Mouse (Mus musculus): ENCODE results near the gene Antxr2. TPM values are rescaled to one million over a fixed set of nuclear protein-coding genes. Genes with fewer than 3 reads are reported as not detected.

The Antxr2 gene
- total RNA-seq, 1 experiment = 4.8 TPM

DNA sequence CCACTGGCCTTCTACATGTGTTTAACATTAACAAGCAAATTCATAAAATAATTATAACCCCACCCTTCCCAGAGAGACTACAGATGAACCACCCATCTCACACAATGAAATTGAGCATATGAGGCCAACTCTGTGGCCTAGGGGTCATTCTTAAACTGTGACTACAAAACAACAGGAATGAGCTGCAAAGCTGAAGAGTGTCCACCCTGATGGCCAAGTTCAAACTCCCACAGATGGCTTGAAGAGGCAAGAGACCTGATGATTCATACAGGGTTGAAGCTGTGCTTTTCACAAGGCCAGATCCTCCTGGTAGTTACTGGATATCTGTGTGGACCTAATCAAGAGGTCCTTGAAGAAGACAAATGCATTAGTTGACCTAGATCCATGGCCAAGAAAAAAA is 173.7 kb downstream of the Antxr2 start:
- in situ Hi-C loops (cut with MboI; ENCODE audit: low sequenced_read_pairs in 2 of 2, unreplicated experiment in 2 of 2) = no loop called here

GRCm38 (mm10) chr5:97851981-97852748 is 178.7 kb downstream of the Antxr2 start:
- DNase-seq (ENCODE audit: low read depth, low spot score) = no peak
- Histone ChIP-seq H3K4me3 (ENCODE audit: insufficient read depth in 1 of 2, low read depth in 1 of 2, low read length in 2 of 2, poor library complexity in 1 of 2, severe bottlenecking in 1 of 2) (no peak overlapping the region), H3K4me1 (ENCODE audit: control insufficient read depth in 2 of 2, insufficient read depth in 2 of 2, low read length in 2 of 2, poor library complexity in 1 of 2) (no peaks in the 10 kb centered on the region), H3K27ac (ENCODE audit: insufficient read depth, low read depth, low read length, poor library complexity, severe bottlenecking) (no peak overlapping the region), H3K9me3 (ENCODE audit: control insufficient read depth, insufficient read depth, low read depth, low read length) (no peaks in the 10 kb centered on the region), H3K9ac (ENCODE audit: insufficient read depth, low read depth, low read length, poor library complexity, severe bottlenecking) (no peak overlapping the region), H3K36me3 (ENCODE audit: control insufficient read depth, insufficient read depth, low read length, poor library complexity, severe bottlenecking) (no peaks in the 10 kb centered on the region)
- no peak for TF ChIP-seq ZC3H11A (IDR thresholded peaks at IDR 0.05; ENCODE audit: borderline replicate concordance, low read depth, low read length)
- TF ChIP-seq CHD2 (IDR thresholded peaks at IDR 0.05; ENCODE audit: low read depth, low read length) = no peak
- no peak for TF ChIP-seq ZNF384 (IDR thresholded peaks at IDR 0.05; ENCODE audit: low read depth, low read length)
- in situ Hi-C loops (cut with MboI; ENCODE audit: low sequenced_read_pairs in 2 of 2, unreplicated experiment in 2 of 2) = no loop called here

More for the DNA sequence above, 173.7 kb downstream of the Antxr2 start:
- no peak overlapping the region for H3K9ac ChIP-seq (ENCODE audit: insufficient read depth, low read depth, low read length, poor library complexity, severe bottlenecking)
- no peak overlapping the region for H3K4me3 ChIP-seq (ENCODE audit: insufficient read depth in 1 of 2, low read depth in 1 of 2, low read length in 2 of 2, poor library complexity in 1 of 2, severe bottlenecking in 1 of 2)
- H3K4me1 ChIP-seq (ENCODE audit: control insufficient read depth in 2 of 2, insufficient read depth in 2 of 2, low read length in 2 of 2, poor library complexity in 1 of 2) = no peaks in the 10 kb centered on the region
- DNase-seq (ENCODE audit: low read depth, low spot score) = no peak
- no peaks in the 10 kb centered on the region for H3K36me3 ChIP-seq (ENCODE audit: control insufficient read depth, insufficient read depth, low read length, poor library complexity, severe bottlenecking)
- TF ChIP-seq CHD2 (IDR thresholded peaks at IDR 0.05; ENCODE audit: low read depth, low read length) (no peak), ZC3H11A (IDR thresholded peaks at IDR 0.05; ENCODE audit: borderline replicate concordance, low read depth, low read length) (no peak), HCFC1 (IDR thresholded peaks at IDR 0.05; ENCODE audit: borderline replicate concordance, insufficient read depth, low read length) (no peak), MAFK (IDR thresholded peaks at IDR 0.05; ENCODE audit: insufficient read depth, low read depth, low read length) (no peak), ZNF384 (IDR thresholded peaks at IDR 0.05; ENCODE audit: low read depth, low read length) (no peak)
- no peak overlapping the region for H3K27ac ChIP-seq (ENCODE audit: insufficient read depth, low read depth, low read length, poor library complexity, severe bottlenecking)
- H3K9me3 ChIP-seq (ENCODE audit: control insufficient read depth, insufficient read depth, low read depth, low read length) = no peaks in the 10 kb centered on the region

DNA sequence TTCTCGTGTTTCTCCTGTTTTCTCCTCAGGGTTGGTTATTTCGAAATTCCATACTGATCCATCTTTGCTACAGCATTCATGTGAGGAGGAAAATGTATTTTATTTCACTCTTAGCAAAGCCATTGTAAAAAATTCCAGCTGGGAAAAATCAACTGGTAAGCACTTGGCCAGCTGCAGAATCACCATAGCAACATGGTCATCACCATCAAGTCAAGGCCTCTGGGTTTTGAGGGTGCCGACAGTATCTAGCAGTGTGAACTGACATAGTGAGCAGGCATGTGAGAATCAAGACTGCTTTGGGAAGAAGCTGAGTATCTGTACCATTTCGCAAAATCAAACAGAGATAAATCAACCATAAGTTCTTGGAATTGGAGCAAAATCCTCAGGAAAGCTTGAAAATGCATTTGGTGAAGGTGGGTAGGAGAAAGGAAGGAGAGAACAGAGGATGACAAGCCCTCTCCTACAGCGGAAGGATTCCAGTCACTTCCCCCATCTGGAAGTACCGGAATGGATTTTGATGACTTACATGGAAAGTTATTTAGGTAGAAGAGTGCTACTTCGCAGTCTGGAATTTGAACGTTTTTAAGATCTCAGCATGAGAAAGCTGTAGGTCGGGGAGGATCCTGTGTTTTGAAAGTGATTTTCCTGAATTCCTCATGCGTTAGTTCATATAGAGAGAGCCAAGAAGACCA is 183.5 kb downstream of the Antxr2 start:
- Histone ChIP-seq H3K4me3 (ENCODE audit: insufficient read depth in 1 of 2, low read depth in 1 of 2, low read length in 2 of 2, poor library complexity in 1 of 2, severe bottlenecking in 1 of 2) (no peak overlapping the region), H3K4me1 (ENCODE audit: control insufficient read depth in 2 of 2, insufficient read depth in 2 of 2, low read length in 2 of 2, poor library complexity in 1 of 2) (no peaks in the 10 kb centered on the region), H3K9me3 (ENCODE audit: control insufficient read depth, insufficient read depth, low read depth, low read length) (no peaks in the 10 kb centered on the region), H3K27ac (ENCODE audit: insufficient read depth, low read depth, low read length, poor library complexity, severe bottlenecking) (no peak overlapping the region), H3K9ac (ENCODE audit: insufficient read depth, low read depth, low read length, poor library complexity, severe bottlenecking) (no peak overlapping the region), H3K36me3 (ENCODE audit: control insufficient read depth, insufficient read depth, low read length, poor library complexity, severe bottlenecking) (no peaks in the 10 kb centered on the region)
- no peak for DNase-seq (ENCODE audit: low read depth, low spot score)
- TF ChIP-seq HCFC1 (IDR thresholded peaks at IDR 0.05; ENCODE audit: borderline replicate concordance, insufficient read depth, low read length) (no peak), MAFK (IDR thresholded peaks at IDR 0.05; ENCODE audit: insufficient read depth, low read depth, low read length) (no peak), ZNF384 (IDR thresholded peaks at IDR 0.05; ENCODE audit: low read depth, low read length) (no peak), ZC3H11A (IDR thresholded peaks at IDR 0.05; ENCODE audit: borderline replicate concordance, low read depth, low read length) (no peak), CHD2 (IDR thresholded peaks at IDR 0.05; ENCODE audit: low read depth, low read length) (no peak)
- in situ Hi-C loops (cut with MboI; ENCODE audit: low sequenced_read_pairs in 2 of 2, unreplicated experiment in 2 of 2) = no loop called here

GRCm38 (mm10) chr5:97846503-97846902 is 184.3 kb downstream of the Antxr2 start:
- H3K9ac ChIP-seq (ENCODE audit: insufficient read depth, low read depth, low read length, poor library complexity, severe bottlenecking) = no peak overlapping the region
- H3K9me3 ChIP-seq (ENCODE audit: control insufficient read depth, insufficient read depth, low read depth, low read length) = no peaks in the 10 kb centered on the region
- no peaks in the 10 kb centered on the region for H3K4me1 ChIP-seq (ENCODE audit: control insufficient read depth in 2 of 2, insufficient read depth in 2 of 2, low read length in 2 of 2, poor library complexity in 1 of 2)
- no peak for DNase-seq (ENCODE audit: low read depth, low spot score)
- no peak overlapping the region for H3K27ac ChIP-seq (ENCODE audit: insufficient read depth, low read depth, low read length, poor library complexity, severe bottlenecking)
- H3K36me3 ChIP-seq (ENCODE audit: control insufficient read depth, insufficient read depth, low read length, poor library complexity, severe bottlenecking) = no peaks in the 10 kb centered on the region
- no peak overlapping the region for H3K4me3 ChIP-seq (ENCODE audit: insufficient read depth in 1 of 2, low read depth in 1 of 2, low read length in 2 of 2, poor library complexity in 1 of 2, severe bottlenecking in 1 of 2)
- TF ChIP-seq HCFC1 (IDR thresholded peaks at IDR 0.05; ENCODE audit: borderline replicate concordance, insufficient read depth, low read length) (no peak), ZC3H11A (IDR thresholded peaks at IDR 0.05; ENCODE audit: borderline replicate concordance, low read depth, low read length) (no peak), ZNF384 (IDR thresholded peaks at IDR 0.05; ENCODE audit: low read depth, low read length) (no peak), MAFK (IDR thresholded peaks at IDR 0.05; ENCODE audit: insufficient read depth, low read depth, low read length) (no peak), CHD2 (IDR thresholded peaks at IDR 0.05; ENCODE audit: low read depth, low read length) (no peak)
- in situ Hi-C loops (cut with MboI; ENCODE audit: low sequenced_read_pairs in 2 of 2, unreplicated experiment in 2 of 2) = no loop called here

All from ES-E14 (cell line).